Mouse (Mus musculus) intestine, embryonic 15.5 days (tissue): Measurements from ENCODE around the gene Scaf4. TPM values are rescaled to one million over a fixed set of nuclear protein-coding genes. Genes with fewer than 3 reads are reported as not detected.
A peak's percentile ranks its signal among the peaks of the same experiment; 100 is the strongest.

Experiments used
- ATAC-seq: fragments of 200-750 bp; cut with Nextera tagmentation; 2 replicates; pipeline ENCODE4 v1.8.0; 2017; ENCODE audit warnings: moderate TSS enrichment, moderate library complexity
- H3K27ac ChIP-seq: fragments of 300-500 bp; sonication (generic); 2 replicates; pipeline ENCODE4 v1.5.1; 2015; ENCODE audit warnings: mild to moderate bottlenecking, inconsistent platforms
- H3K27me3 ChIP-seq: fragments of 300-500 bp; sonication (generic); replicated peaks from 2 replicates; pipeline ENCODE4 v1.6.1; 2015; ENCODE audit warnings: inconsistent platforms
- H3K36me3 ChIP-seq: fragments of 300-500 bp; sonication (generic); 2 replicates; pipeline ENCODE4 v1.6.1; 2015; ENCODE audit warnings: inconsistent platforms
- H3K4me1 ChIP-seq: fragments of 300-500 bp; sonication (generic); replicated peaks from 2 replicates; pipeline ENCODE4 v1.6.1; 2015; ENCODE audit warnings: inconsistent platforms
- H3K4me2 ChIP-seq: fragments of 300-500 bp; sonication (generic); replicated peaks from 2 replicates; pipeline ENCODE4 v1.6.1; 2015; ENCODE audit warnings: mild to moderate bottlenecking, inconsistent platforms
- H3K4me3 ChIP-seq: fragments of 300-500 bp; sonication (generic); replicated peaks from 2 replicates; pipeline ENCODE4 v1.5.1; 2015; ENCODE audit warnings: inconsistent platforms
- H3K9ac ChIP-seq: fragments of 300-500 bp; sonication (generic); 2 replicates; pipeline ENCODE4 v1.6.1; 2015; ENCODE audit warnings: inconsistent platforms
- H3K9me3 ChIP-seq: fragments of 300-500 bp; sonication (generic); 2 replicates; pipeline ENCODE4 v1.6.1; 2016; ENCODE audit warnings: inconsistent platforms
- WGBS: fragments of 180-500 bp; shearing (Covaris S2); methylation state at CpG from one replicate; pipeline ENCODE4 v1.1.7; 2015; 5-methylcytosine and 5-hydroxymethylcytosine counted together
- polyA plus RNA-seq: library from polyadenylated mRNA; unstranded; fragments of >200 nt; fragmentation: Nextera tagmentation; extraction: Ambion mirVana; gene quantifications from 2 replicates; pipeline ENCODE4 v1.2.1, GENCODE M21; 2015

The Scaf4 gene
- polyA plus RNA-seq, 1 experiment from 2014 or later = 25.3 TPM

DNA sequence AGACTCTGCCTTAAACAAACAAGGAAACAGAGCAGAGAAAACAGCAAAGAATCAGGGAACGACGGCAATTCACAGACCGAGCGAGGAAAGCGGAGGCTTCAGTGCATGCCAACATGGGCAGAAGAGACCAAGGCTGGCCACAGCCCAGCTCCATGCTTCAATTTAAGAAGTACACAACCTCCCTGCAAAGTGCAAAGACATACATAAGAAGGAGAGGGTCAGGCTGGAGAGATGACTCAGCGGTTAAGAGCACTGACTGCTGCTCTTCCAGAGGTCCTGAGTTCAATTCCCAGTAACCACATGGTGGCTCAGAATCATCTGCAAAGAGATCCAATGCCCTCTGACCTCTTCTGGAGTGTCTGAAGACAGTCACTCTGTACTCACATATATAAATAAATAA lies 100.2 kb downstream of the Scaf4 start:
- WGBS = 67% methylated on average over 6 of the region's 6 CpGs
- no peaks in the 10 kb centered on the region for H3K9me3 ChIP-seq
- H3K4me1 ChIP-seq = no peaks in the 10 kb centered on the region
- no peaks in the 10 kb centered on the region for H3K27me3 ChIP-seq
- no peak overlapping the region for H3K9ac ChIP-seq
- no peak overlapping the region for H3K4me2 ChIP-seq
- no peak overlapping the region for H3K4me3 ChIP-seq
- no peak for ATAC-seq
- no peaks in the 10 kb centered on the region for H3K36me3 ChIP-seq
- no peak overlapping the region for H3K27ac ChIP-seq

DNA sequence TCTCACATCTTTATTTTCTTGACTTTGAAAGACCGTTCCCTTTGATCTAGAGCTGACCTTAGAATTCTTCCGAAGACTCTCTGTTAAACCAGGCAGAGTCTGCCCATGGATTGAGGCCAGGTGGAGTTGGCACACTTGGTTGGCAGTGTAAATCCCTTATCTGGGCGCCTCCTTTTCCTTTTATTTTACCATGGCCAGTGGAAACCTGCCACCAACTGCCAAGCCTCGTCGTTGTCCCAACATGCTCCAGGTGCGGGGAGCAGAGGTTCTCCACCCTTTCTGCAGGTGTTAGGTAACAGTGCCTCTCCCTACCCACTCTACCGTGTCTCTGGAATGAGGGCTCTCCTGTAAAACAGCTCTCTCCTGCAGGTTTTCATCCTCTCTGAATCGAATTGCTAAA lies 102.6 kb downstream of the Scaf4 start:
- no peaks in the 10 kb centered on the region for H3K27me3 ChIP-seq
- no peak overlapping the region for H3K4me3 ChIP-seq
- no peak overlapping the region for H3K4me2 ChIP-seq
- H3K9me3 ChIP-seq = no peaks in the 10 kb centered on the region
- ATAC-seq = no peak
- 89% methylated on average over 8 of the region's 8 CpGs for WGBS
- no peak overlapping the region for H3K27ac ChIP-seq
- no peaks in the 10 kb centered on the region for H3K4me1 ChIP-seq
- H3K36me3 ChIP-seq = no peaks in the 10 kb centered on the region
- no peak overlapping the region for H3K9ac ChIP-seq

DNA sequence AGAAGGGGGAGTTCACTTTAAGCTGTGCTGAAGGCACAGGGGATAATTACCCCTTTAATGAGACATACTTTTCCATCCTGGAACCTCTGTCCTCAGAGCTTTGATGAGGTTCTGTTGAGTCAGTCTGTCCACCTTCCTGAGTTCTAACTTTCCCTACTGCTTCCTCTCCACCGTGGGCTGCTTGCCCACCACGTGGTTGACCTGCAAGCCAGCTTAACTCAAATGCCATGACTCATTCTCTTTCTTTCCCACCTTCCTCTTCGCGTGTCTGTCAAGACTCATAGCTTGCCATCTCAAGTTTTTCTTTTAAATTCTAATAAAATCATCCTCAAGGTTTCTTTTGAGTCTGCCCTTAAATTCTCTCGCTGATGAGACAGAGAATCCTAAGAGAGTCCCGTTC lies 103.3 kb downstream of the Scaf4 start:
- no peak for ATAC-seq
- Histone ChIP-seq H3K9ac (no peak overlapping the region), H3K36me3 (no peaks in the 10 kb centered on the region), H3K9me3 (no peaks in the 10 kb centered on the region), H3K4me2 (no peak overlapping the region), H3K4me3 (no peak overlapping the region), H3K27me3 (no peaks in the 10 kb centered on the region), H3K4me1 (no peaks in the 10 kb centered on the region), H3K27ac (no peak overlapping the region)
- 79% methylated on average over 6 of the region's 6 CpGs for WGBS

- H3K27me3 ChIP-seq = no peaks in the 10 kb centered on the region
- H3K4me1 ChIP-seq = no peaks in the 10 kb centered on the region
- H3K4me3 ChIP-seq = no peak overlapping the region
- ATAC-seq = no peak
- H3K9me3 ChIP-seq = no peaks in the 10 kb centered on the region
- H3K27ac ChIP-seq = no peak overlapping the region
- WGBS = 86% methylated on average over 5 of the region's 5 CpGs
- no peak overlapping the region for H3K4me2 ChIP-seq
- no peak overlapping the region for H3K9ac ChIP-seq
- no peaks in the 10 kb centered on the region for H3K36me3 ChIP-seq
These were observed 104.4 kb downstream of the Scaf4 start for GRCm38 (mm10) chr16:90179892-90180291.

DNA sequence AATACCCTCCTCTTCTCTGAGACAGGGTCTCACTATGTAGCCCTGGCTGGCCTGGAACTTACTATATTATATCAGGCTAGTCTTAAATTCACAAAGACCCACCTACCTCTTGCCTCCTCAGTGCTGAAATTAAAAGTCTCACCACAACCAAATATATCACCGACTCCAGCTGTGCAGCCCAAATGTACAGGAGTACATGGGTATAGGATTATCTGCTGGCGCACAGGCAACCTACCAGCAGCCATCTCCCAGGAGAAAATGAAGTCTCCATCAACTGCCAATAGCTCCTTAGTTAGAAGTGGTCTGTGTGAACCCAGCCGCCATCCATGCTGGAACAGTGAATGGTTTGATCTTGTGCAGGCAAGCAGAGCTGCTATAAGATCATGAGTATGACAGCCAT lies 105.9 kb downstream of the Scaf4 start:
- no peak for ATAC-seq
- Histone ChIP-seq H3K9ac (no peak overlapping the region), H3K27ac (no peak overlapping the region), H3K27me3 (no peaks in the 10 kb centered on the region), H3K36me3 (no peaks in the 10 kb centered on the region), H3K9me3 (no peaks in the 10 kb centered on the region), H3K4me1 (no peaks in the 10 kb centered on the region), H3K4me2 (no peak overlapping the region), H3K4me3 (no peak overlapping the region)
- 86% methylated on average over 3 of the region's 3 CpGs for WGBS

- Histone ChIP-seq H3K9me3 (no peaks in the 10 kb centered on the region), H3K9ac (no peak overlapping the region), H3K36me3 (no peaks in the 10 kb centered on the region), H3K4me3 (no peak overlapping the region), H3K4me1 (no peaks in the 10 kb centered on the region), H3K27me3 (no peaks in the 10 kb centered on the region), H3K27ac (no peak overlapping the region), H3K4me2 (no peak overlapping the region)
- 63% methylated on average over 8 of the region's 8 CpGs for WGBS
- no peak for ATAC-seq
These were observed 106.9 kb downstream of the Scaf4 start for GRCm38 (mm10) chr16:90177425-90177824.

GRCm38 (mm10) chr16:90176472-90176871 lies 107.8 kb downstream of the Scaf4 start:
- Histone ChIP-seq H3K27me3 (no peaks in the 10 kb centered on the region), H3K4me1 (no peaks in the 10 kb centered on the region), H3K9me3 (no peaks in the 10 kb centered on the region), H3K9ac (no peak overlapping the region), H3K4me3 (no peak overlapping the region), H3K4me2 (no peak overlapping the region), H3K27ac (no peak overlapping the region), H3K36me3 (no peaks in the 10 kb centered on the region)
- 0 out of 2 replicates have a peak, but pooled peaks have one; percentile 39 for ATAC-seq
- WGBS = 57% methylated on average over 10 of the region's 10 CpGs

Other genes with a start within 250 kb of the Scaf4 start
- gene Tiam1, start 140.7 kb downstream of the Scaf4 start, polyA plus RNA-seq = 12.3 and 12.4 TPM in 2 replicates
- 1,265 and 1,398 TPM in 2 replicates for gene Sod1, start 63.7 kb downstream of the Scaf4 start, polyA plus RNA-seq
- gene Hunk, start 101.5 kb upstream of the Scaf4 start, polyA plus RNA-seq = 6.5 and 6.8 TPM in 2 replicates